Mouse (Mus musculus) cerebellum, postnatal 4 days (tissue): Measurements from ENCODE around the gene Vmn2r-ps130.
"Not testable (repeated sequence)": the region's sequence is repeated elsewhere in the genome, so short reads cannot be mapped to it uniquely, and the experiment has no call there.

Experiments used
- DNase-seq, 2 experiments: peaks; one replicate each; pipeline ENCODE4 v3.0.0; 2022; ENCODE audit warnings: low spot score in 2 of 2, mixed read lengths in 1 of 2

Gene Vmn2r-ps130

DNA sequence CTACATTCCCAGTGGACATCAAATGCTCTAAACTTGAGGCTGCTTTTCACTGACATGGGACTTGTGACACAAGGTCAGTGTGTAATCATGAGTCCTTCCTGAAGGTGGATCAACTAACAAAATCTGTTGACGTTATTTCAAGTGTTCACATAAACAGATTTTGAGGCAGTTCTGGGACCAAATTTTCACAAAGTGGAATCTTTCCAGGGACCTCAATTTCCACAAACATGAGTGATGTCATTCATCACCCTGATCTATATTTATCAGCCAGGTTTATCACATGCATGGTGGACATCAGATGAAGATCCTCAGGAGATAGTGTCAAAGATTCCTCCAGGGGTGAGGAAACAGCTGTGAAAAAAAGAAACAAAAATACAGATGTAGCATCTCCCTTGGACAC lies at the start of gene Vmn2r-ps130:
Vmn2r-ps130 (plus strand) TSS at position 301 of the 400 bp plus-strand sequence.
- DNase-seq: not testable (repeated sequence)
